Mouse (Mus musculus) myocyte (in vitro differentiated cells): ENCODE results near the gene Lzts2. TPM values are rescaled to one million over a fixed set of nuclear protein-coding genes. Genes with fewer than 3 reads are reported as not detected.

Source experiments
- H3K27me3 ChIP-seq: one replicate; pipeline ENCODE4 v1.6.1; 2011; ENCODE audit not compliant: control insufficient read depth, insufficient read depth, insufficient read length
- H3K36me3 ChIP-seq: one replicate; pipeline ENCODE4 v1.6.1; 2011; ENCODE audit not compliant: control insufficient read depth, insufficient read depth
- H3K4me2 ChIP-seq: one replicate; pipeline ENCODE4 v1.6.1; 2011; ENCODE audit warnings: low read depth, control low read depth
- H3K4me3 ChIP-seq: one replicate; pipeline ENCODE4 v1.5.1; 2011; ENCODE audit warnings: mild to moderate bottlenecking, control low read depth, moderate library complexity
- H3K79me2 ChIP-seq: one replicate; pipeline ENCODE4 v1.6.1; 2011; ENCODE audit not compliant: control insufficient read depth, insufficient read depth
- H3ac ChIP-seq: one replicate; pipeline ENCODE4 v1.6.1; 2011; ENCODE audit not compliant: control insufficient read depth, insufficient read length
- CEBPB ChIP-seq: IDR thresholded peaks from 2 replicates; pipeline ENCODE4 v1.6.1; 2011; ENCODE audit warnings: mild to moderate bottlenecking, moderate library complexity; ENCODE audit not compliant: poor library complexity, insufficient read depth, severe bottlenecking
- E2F4 ChIP-seq: IDR thresholded peaks from one replicate; pipeline ENCODE4 v1.6.1; 2011; ENCODE audit warnings: mild to moderate bottlenecking, control low read depth, moderate library complexity; ENCODE audit not compliant: insufficient read depth
- MAX ChIP-seq: IDR thresholded peaks from one replicate; pipeline ENCODE4 v1.6.1; 2011; ENCODE audit warnings: low read depth, mild to moderate bottlenecking, control low read depth
- MYOD1 ChIP-seq, 3 experiments: IDR thresholded peaks; one replicate each; pipeline ENCODE4 v1.6.1; 2011; ENCODE audit warnings: control low read depth in 2 of 3, low read depth in 2 of 3, mild to moderate bottlenecking in 2 of 3, moderate library complexity in 1 of 3; ENCODE audit not compliant: insufficient read length in 2 of 3, control insufficient read depth in 1 of 3
- MYOG ChIP-seq, 3 experiments: IDR thresholded peaks; one replicate each; pipeline ENCODE4 v1.6.1; 2011; ENCODE audit warnings: control low read depth in 2 of 3, low read depth in 2 of 3, mild to moderate bottlenecking in 2 of 3; ENCODE audit not compliant: insufficient read length in 2 of 3, control insufficient read depth in 1 of 3, insufficient read depth in 1 of 3
- POLR2A ChIP-seq: IDR thresholded peaks from one replicate; pipeline ENCODE4 v1.6.1; 2011; ENCODE audit warnings: low read depth, mild to moderate bottlenecking, control low read depth, moderate library complexity; ENCODE audit not compliant: insufficient read length
- POLR2AphosphoS2 ChIP-seq: IDR thresholded peaks from one replicate; pipeline ENCODE4 v1.6.1; 2011; ENCODE audit warnings: low read depth, control low read depth; ENCODE audit not compliant: insufficient read length
- REST ChIP-seq: IDR thresholded peaks from one replicate; pipeline ENCODE4 v1.6.1; 2011; ENCODE audit warnings: mild to moderate bottlenecking, control low read depth, moderate library complexity; ENCODE audit not compliant: insufficient read depth, insufficient read length
- SRF ChIP-seq: IDR thresholded peaks from one replicate; pipeline ENCODE4 v1.6.1; 2011; ENCODE audit warnings: low read depth; ENCODE audit not compliant: control insufficient read depth, insufficient read length
- TCF12 ChIP-seq: IDR thresholded peaks from one replicate; pipeline ENCODE4 v1.6.1; 2011; ENCODE audit warnings: mild to moderate bottlenecking, control low read depth; ENCODE audit not compliant: poor library complexity, insufficient read depth, severe bottlenecking
- TCF3 ChIP-seq: IDR thresholded peaks from one replicate; pipeline ENCODE4 v1.6.1; 2011; ENCODE audit warnings: low read depth, control low read depth; ENCODE audit not compliant: insufficient read length
- USF1 ChIP-seq: IDR thresholded peaks from one replicate; pipeline ENCODE4 v1.6.1; 2011; ENCODE audit warnings: low read depth, mild to moderate bottlenecking, control low read depth, moderate library complexity
- polyA plus RNA-seq: library from polyadenylated mRNA; unstranded; fragments of >200 nt; fragmentation: generic; extraction: Trizol; gene quantifications from one replicate; pipeline ENCODE4 v1.2.1, GENCODE M21; 2012; ENCODE audit warnings: missing spikeins

Lzts2 gene
- polyA plus RNA-seq, 1 experiment, result 66.1 TPM

GRCm38 (mm10) chr19:45046523-45047321 lies 32.5 kb downstream of the Lzts2 start:
- Histone ChIP-seq H3K27me3 (no peaks in the 10 kb centered on the region), H3K4me2 (peak overlapping the region; percentile 90), H3K36me3 (peaks cover 15% of the 10 kb centered on the region), H3K79me2 (peaks cover 22% of the 10 kb centered on the region), H3ac (no peak overlapping the region), H3K4me3 (peak overlapping the region; percentile 59)
- TF ChIP-seq MYOD1 (IDR thresholded peaks at IDR 0.05; ENCODE audit: control insufficient read depth in 1 of 3, insufficient read length in 2 of 3, low read depth in 2 of 3) (peak in 1 of 3 experiments; percentile 0), POLR2A (peak; percentile 37), CEBPB (no peak)

- peak within 1 kb of the TSS; percentile 26 for H3ac ChIP-seq
- peak within 1 kb of the TSS; percentile 90 for H3K4me2 ChIP-seq
- peaks cover 22% of the 10 kb centered on the region for H3K79me2 ChIP-seq
- peak in 1 of 3 experiments; percentile 21 for TF ChIP-seq MYOG (IDR thresholded peaks at IDR 0.05; ENCODE audit: control insufficient read depth in 1 of 3, insufficient read depth in 1 of 3, insufficient read length in 2 of 3, low read depth in 2 of 3)
- TF ChIP-seq SRF, result no peak
- no peak for TF ChIP-seq REST
- peak; percentile 68 for TF ChIP-seq CEBPB
- peak; percentile 49 for TF ChIP-seq POLR2AphosphoS2
- peak; percentile 43 for TF ChIP-seq POLR2A
- peak within 1 kb of the TSS; percentile 59 for H3K4me3 ChIP-seq
- H3K27me3 ChIP-seq, result no peaks in the 10 kb centered on the region
- H3K36me3 ChIP-seq, result peaks cover 18% of the 10 kb centered on the region
Measured at GRCm38 (mm10) chr19:45047417-45047934, 33.3 kb downstream of the Lzts2 start, which contains the start of gene Sfxn3. TSS of gene Sfxn3 (plus strand) at chr19:45047503.

GRCm38 (mm10) chr19:45047935-45048643 lies 33.9 kb downstream of the Lzts2 start:
- TF ChIP-seq USF1 (peak; percentile 13), POLR2A (peak; percentile 4), E2F4 (no peak)

GRCm38 (mm10) chr19:45048644-45049365 lies 34.6 kb downstream of the Lzts2 start:
- Histone ChIP-seq H3K36me3 (peaks cover 21% of the 10 kb centered on the region), H3ac (peak overlapping the region; percentile 26), H3K4me2 (peak overlapping the region; percentile 90), H3K27me3 (no peaks in the 10 kb centered on the region), H3K79me2 (peaks cover 22% of the 10 kb centered on the region), H3K4me3 (peak overlapping the region; percentile 59)
- TF ChIP-seq REST (no peak), TCF12 (no peak), CEBPB (no peak), E2F4 (no peak), MAX (no peak), MYOG (IDR thresholded peaks at IDR 0.05; ENCODE audit: control insufficient read depth in 1 of 3, insufficient read depth in 1 of 3, insufficient read length in 2 of 3, low read depth in 2 of 3) (no peak), USF1 (no peak), POLR2AphosphoS2 (no peak), SRF (no peak)

More at GRCm38 (mm10) chr19:45047935-45048643, 33.9 kb downstream of the Lzts2 start:
- Histone ChIP-seq H3K36me3 (peaks cover 21% of the 10 kb centered on the region), H3K4me2 (peak overlapping the region; percentile 90), H3K4me3 (peak overlapping the region; percentile 59), H3K79me2 (peaks cover 22% of the 10 kb centered on the region), H3ac (peak overlapping the region; percentile 26), H3K27me3 (no peaks in the 10 kb centered on the region)

DNA sequence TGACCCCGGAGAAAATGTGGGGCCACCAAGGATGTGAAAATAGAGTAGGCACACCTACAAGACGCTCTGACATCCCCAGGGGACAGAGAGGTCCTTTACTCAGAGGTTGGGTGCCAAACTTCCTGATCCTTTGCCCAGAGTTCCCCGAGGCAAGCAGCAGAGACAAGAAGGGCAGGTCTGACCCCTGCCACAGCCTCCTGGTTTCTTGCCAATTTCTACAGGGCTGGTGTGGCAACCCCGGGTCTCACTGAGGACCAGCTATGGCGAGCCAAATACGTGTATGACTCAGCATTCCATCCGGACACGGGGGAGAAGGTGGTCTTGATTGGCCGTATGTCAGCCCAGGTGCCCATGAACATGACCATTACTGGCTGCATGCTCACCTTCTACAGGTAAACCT lies 35.3 kb downstream of the Lzts2 start:
- Histone ChIP-seq H3K27me3 (no peaks in the 10 kb centered on the region), H3ac (no peak overlapping the region), H3K4me2 (peak overlapping the region; percentile 90), H3K4me3 (peak overlapping the region; percentile 59), H3K36me3 (peaks cover 21% of the 10 kb centered on the region), H3K79me2 (peaks cover 22% of the 10 kb centered on the region)
- TF ChIP-seq POLR2AphosphoS2, result peak; percentile 30
- no peak for TF ChIP-seq TCF3
